Mouse (Mus musculus) heart, adult 2 months (tissue): Measurements from ENCODE around the gene Cacna1c. TPM values are rescaled to one million over a fixed set of nuclear protein-coding genes. Genes with fewer than 3 reads are reported as not detected.

Experiments
- DNase-seq, 2 experiments: peaks; one replicate each; pipeline ENCODE4 v3.0.0; 2021
- H3K27ac ChIP-seq: fragments of 200-600 bp; 2 replicates; pipeline ENCODE4 v1.8.1; 2022
- H3K27me3 ChIP-seq: fragments of 200-500 bp; 2 replicates; pipeline ENCODE4 v1.6.1; 2012; ENCODE audit warnings: mild to moderate bottlenecking, low read length, inconsistent platforms, mixed read lengths; ENCODE audit not compliant: control insufficient read depth, insufficient read depth
- H3K36me3 ChIP-seq: fragments of 200-500 bp; 2 replicates; pipeline ENCODE4 v1.6.1; 2012; ENCODE audit warnings: low read length, inconsistent platforms; ENCODE audit not compliant: control insufficient read depth, insufficient read depth
- H3K4me1 ChIP-seq: fragments of 200-500 bp; 2 replicates; pipeline ENCODE4 v1.6.1; 2011; ENCODE audit warnings: low read length; ENCODE audit not compliant: control insufficient read depth, insufficient read depth
- H3K4me3 ChIP-seq: fragments of 200-600 bp; 2 replicates; pipeline ENCODE4 v1.8.1; 2022
- H3K79me2 ChIP-seq: fragments of 200-500 bp; replicated peaks from 2 replicates; pipeline ENCODE4 v1.6.1; 2012; ENCODE audit warnings: mild to moderate bottlenecking, inconsistent platforms, low read length, moderate library complexity, mixed read lengths; ENCODE audit not compliant: control insufficient read depth, insufficient read depth
- H3K9ac ChIP-seq: fragments of 200-500 bp; 2 replicates; pipeline ENCODE4 v1.6.1; 2012; ENCODE audit warnings: low read depth, mild to moderate bottlenecking, control low read depth, inconsistent platforms, low read length, mixed read lengths
- CTCF ChIP-seq: fragments of 200-600 bp; IDR thresholded peaks from 2 replicates; pipeline ENCODE4 v1.8.1; 2022; ENCODE audit warnings: antibody characterized with exemption, mild to moderate bottlenecking, moderate library complexity
- EP300 ChIP-seq: fragments of 200-500 bp; IDR thresholded peaks from 2 replicates; pipeline ENCODE4 v1.6.1; 2011; ENCODE audit warnings: low read depth, low read length, control low read depth; ENCODE audit not compliant: insufficient read depth
- POLR2A ChIP-seq: fragments of 200-500 bp; IDR thresholded peaks from 2 replicates; pipeline ENCODE4 v1.6.1; 2011; ENCODE audit warnings: mild to moderate bottlenecking, low read depth, low read length, control low read depth; ENCODE audit not compliant: insufficient read depth
- WGBS: fragments of 180-500 bp; shearing (Covaris S2); methylation state at CpG from one replicate; pipeline ENCODE4 v1.1.7; 2018; 5-methylcytosine and 5-hydroxymethylcytosine counted together
- intact Hi-C: fragments of 180-260 bp; cut with DNase I; formaldehyde crosslinking; loops from one replicate; pipeline ENCODE4 v1.15.1; 2025
- polyA plus RNA-seq: library from polyadenylated mRNA; depleted of rRNA; stranded (reverse); fragments of >200 nt; gene quantifications from 2 replicates; pipeline ENCODE4 v1.2.3, GENCODE M21; 2012
- total RNA-seq, 2 experiments: library from RNA; stranded (reverse); gene quantifications; 2 replicates each; pipeline ENCODE4 v1.2.3; 2021

Gene Cacna1c
- total and polyA plus RNA-seq, 3 experiments, result 56.8 to 228 (median 194) TPM

DNA sequence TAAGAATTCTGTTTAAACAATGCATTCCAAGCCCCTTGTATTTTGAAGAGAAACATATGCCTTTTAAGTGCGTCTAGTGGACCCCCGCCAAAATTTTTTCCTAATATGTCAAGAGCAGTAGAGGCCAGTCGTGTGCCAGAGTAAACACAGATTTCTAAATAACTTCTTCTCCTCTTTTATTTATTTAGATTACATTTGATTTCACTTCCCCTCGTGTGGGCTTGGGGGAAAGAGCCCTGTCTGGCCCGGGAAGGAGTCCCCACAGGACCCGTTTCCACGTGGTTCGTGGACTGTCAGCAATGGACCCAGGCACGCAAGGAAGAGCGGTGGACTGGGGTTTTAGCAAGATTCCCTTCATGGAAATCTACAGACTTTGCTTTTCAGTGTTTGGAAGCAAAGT lies 143.4 kb downstream of the Cacna1c start:
- Histone ChIP-seq H3K36me3 (peaks cover 18% of the 10 kb centered on the region), H3K27ac (peak overlapping the region; percentile 38), H3K79me2 (no peaks in the 10 kb centered on the region; the same call in 1 of the 2 replicates), H3K4me1 (peaks cover 14% of the 10 kb centered on the region), H3K4me3 (no peak overlapping the region), H3K9ac (no peak overlapping the region), H3K27me3 (no peaks in the 10 kb centered on the region)
- TF ChIP-seq CTCF (no peak), POLR2A (no peak), EP300 (no peak)
- intact Hi-C loops, result loop anchor here (5.0 kb wide), 1 partner anchor 50 kb away; no protein-coding TSS in a partner anchor
- peak in 1 of 2 experiments; percentile 22 for DNase-seq
- WGBS, result 41% methylated on average over 10 of the region's 10 CpGs

DNA sequence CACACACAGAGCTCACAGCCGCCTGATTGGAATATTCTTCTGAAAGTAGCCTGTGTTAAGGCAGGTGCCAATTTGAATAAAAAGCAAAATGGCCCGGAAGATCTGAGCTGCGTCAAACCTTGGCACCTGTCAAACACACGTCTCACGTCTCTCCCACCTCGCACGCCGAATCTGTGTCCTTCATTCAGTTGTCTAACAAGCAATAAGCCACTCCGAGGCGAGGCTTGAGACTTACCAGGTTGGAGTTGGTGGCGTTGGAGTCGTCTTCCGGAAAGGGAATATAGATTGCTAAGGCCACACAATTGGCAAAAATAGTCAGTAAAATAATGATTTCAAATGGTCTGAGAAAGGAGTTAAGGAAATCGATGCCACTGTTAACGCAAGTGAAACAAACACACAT lies 143.9 kb downstream of the Cacna1c start:
- no peak overlapping the region for H3K4me3 ChIP-seq
- no peak overlapping the region for H3K9ac ChIP-seq
- no peaks in the 10 kb centered on the region; the same call in 1 of the 2 replicates for H3K79me2 ChIP-seq
- WGBS, result 61% methylated on average over 15 of the region's 15 CpGs
- peaks cover 18% of the 10 kb centered on the region for H3K36me3 ChIP-seq
- peaks cover 14% of the 10 kb centered on the region for H3K4me1 ChIP-seq
- no peak for DNase-seq
- H3K27ac ChIP-seq, result peak overlapping the region; percentile 38
- H3K27me3 ChIP-seq, result no peaks in the 10 kb centered on the region
- TF ChIP-seq EP300, result no peak
- no peak for TF ChIP-seq POLR2A
- TF ChIP-seq CTCF, result no peak
- intact Hi-C loops, result loop anchor here (5.0 kb wide), 1 partner anchor 50 kb away; no protein-coding TSS in a partner anchor

- Histone ChIP-seq H3K79me2 (no peaks in the 10 kb centered on the region; the same call in 1 of the 2 replicates), H3K4me3 (no peak overlapping the region), H3K27me3 (no peaks in the 10 kb centered on the region), H3K36me3 (peaks cover 18% of the 10 kb centered on the region), H3K27ac (peak overlapping the region; percentile 38), H3K9ac (no peak overlapping the region), H3K4me1 (peaks cover 14% of the 10 kb centered on the region)
- 33% methylated on average over 2 of the region's 2 CpGs for WGBS
- no peak for TF ChIP-seq POLR2A
- TF ChIP-seq CTCF, result no peak
- no peak for TF ChIP-seq EP300
- intact Hi-C loops, result loop anchor here (5.0 kb wide), 1 partner anchor 49 kb away; no protein-coding TSS in a partner anchor
- peak in 1 of 2 experiments; percentile 54 for DNase-seq
These were observed 144.5 kb downstream of the Cacna1c start for GRCm38 (mm10) chr6:119051721-119052120.

- peaks cover 8% of the 10 kb centered on the region for H3K36me3 ChIP-seq
- peaks cover 16% of the 10 kb centered on the region for H3K4me1 ChIP-seq
- no peak for TF ChIP-seq POLR2A
- TF ChIP-seq EP300, result no peak
- TF ChIP-seq CTCF, result no peak
- H3K9ac ChIP-seq, result no peak overlapping the region
- intact Hi-C loops, result loop anchor here (5.0 kb wide), 1 partner anchor 55 kb away; no protein-coding TSS in a partner anchor
- peaks cover 1% of the 10 kb centered on the region; the same call in 1 of the 2 replicates for H3K79me2 ChIP-seq
- no peaks in the 10 kb centered on the region for H3K27me3 ChIP-seq
- no peak for DNase-seq
- H3K4me3 ChIP-seq, result no peak overlapping the region
- 46% methylated on average over 8 of the region's 8 CpGs for WGBS
- no peak overlapping the region for H3K27ac ChIP-seq
These were observed 148.9 kb downstream of the Cacna1c start for GRCm38 (mm10) chr6:119047340-119047739.

DNA sequence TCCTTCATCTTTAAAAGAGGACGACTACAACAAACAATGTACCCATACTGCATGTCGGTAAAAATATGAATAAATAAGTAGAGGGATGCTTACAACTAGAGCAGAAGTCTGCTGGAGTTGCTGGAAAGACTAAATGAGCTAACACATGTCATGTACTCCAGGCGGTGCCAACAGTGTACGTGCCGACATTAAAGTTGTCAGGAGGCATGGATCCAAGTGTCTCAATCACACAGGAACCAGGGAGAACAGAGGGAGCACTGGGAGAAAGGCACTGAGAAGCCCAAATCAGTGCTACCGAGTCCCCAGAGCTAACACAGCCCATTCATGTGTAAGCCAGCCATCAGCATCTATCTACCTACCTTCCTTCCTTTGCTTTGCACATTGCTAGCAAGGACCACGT lies 150.7 kb downstream of the Cacna1c start:
- WGBS, result 42% methylated on average over 7 of the region's 7 CpGs
- H3K79me2 ChIP-seq, result 0 out of 2 replicates have a peak, but pooled peaks cover 1% of the 10 kb centered on the region
- H3K27me3 ChIP-seq, result no peaks in the 10 kb centered on the region
- TF ChIP-seq EP300 (no peak), POLR2A (no peak), CTCF (no peak)
- peaks cover 13% of the 10 kb centered on the region for H3K4me1 ChIP-seq
- no peak overlapping the region for H3K4me3 ChIP-seq
- H3K9ac ChIP-seq, result no peak overlapping the region
- no peak overlapping the region for H3K27ac ChIP-seq
- H3K36me3 ChIP-seq, result no peaks in the 10 kb centered on the region; the same call in 1 of the 2 replicates
- intact Hi-C loops, result loop anchor here (5.0 kb wide), 1 partner anchor 57 kb away; no protein-coding TSS in a partner anchor
- no peak for DNase-seq

DNA sequence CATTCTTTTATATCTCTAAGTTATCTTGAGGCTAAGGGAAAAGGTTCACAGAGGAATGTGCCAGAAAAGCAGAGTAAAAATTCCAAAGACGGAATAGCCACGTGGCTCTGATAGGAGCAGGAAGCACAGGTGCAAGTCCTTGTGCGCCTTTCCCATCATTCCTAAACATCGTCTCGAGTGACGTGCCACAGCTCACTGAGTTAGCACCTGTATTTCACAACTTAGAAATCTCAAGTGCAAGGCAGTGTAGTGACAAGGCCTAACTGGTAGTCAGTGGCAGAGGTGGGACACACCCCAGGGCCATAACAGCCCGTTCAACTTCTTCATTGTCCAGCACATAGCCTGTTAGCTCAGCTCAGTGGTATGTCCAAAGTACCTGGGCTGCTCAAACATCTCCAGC lies 152.1 kb downstream of the Cacna1c start:
- Histone ChIP-seq H3K79me2 (0 out of 2 replicates have a peak, but pooled peaks cover 1% of the 10 kb centered on the region), H3K9ac (no peak overlapping the region), H3K27ac (no peak overlapping the region; the same call in 1 of the 2 replicates), H3K4me1 (peaks cover 15% of the 10 kb centered on the region), H3K27me3 (no peaks in the 10 kb centered on the region), H3K36me3 (no peaks in the 10 kb centered on the region; the same call in 1 of the 2 replicates), H3K4me3 (no peak overlapping the region)
- intact Hi-C loops, result no loop called here
- WGBS, result 41% methylated on average over 7 of the region's 7 CpGs
- TF ChIP-seq POLR2A (no peak), CTCF (no peak), EP300 (no peak)
- no peak for DNase-seq
